Mouse (Mus musculus) liver, embryonic 16.5 days (tissue): ENCODE measurements around the gene Lmbrd2. TPM values are rescaled to one million over a fixed set of nuclear protein-coding genes. Genes with fewer than 3 reads are reported as not detected.
"Not testable (repeated sequence)": the region's sequence is repeated elsewhere in the genome, so short reads cannot be mapped to it uniquely, and the experiment has no call there.

Source experiments
- ATAC-seq: fragments of 200-750 bp; cut with Nextera tagmentation; 2 replicates; pipeline ENCODE4 v1.8.0; 2017; ENCODE audit warnings: low read depth, mild to moderate bottlenecking, moderate number of reproducible peaks, moderate library complexity
- H3K27ac ChIP-seq: fragments of 300-500 bp; sonication (generic); 2 replicates; pipeline ENCODE4 v1.5.1; 2014; ENCODE audit warnings: mild to moderate bottlenecking, low read length
- H3K27me3 ChIP-seq: fragments of 300-500 bp; sonication (generic); 2 replicates; pipeline ENCODE4 v1.6.1; 2014; ENCODE audit warnings: low read depth, low read length, mixed read lengths; ENCODE audit not compliant: control insufficient read depth, insufficient read depth
- H3K36me3 ChIP-seq: fragments of 300-500 bp; sonication (generic); 2 replicates; pipeline ENCODE4 v1.6.1; 2014; ENCODE audit warnings: mild to moderate bottlenecking; ENCODE audit not compliant: control insufficient read depth, insufficient read depth
- H3K4me1 ChIP-seq: fragments of 300-500 bp; sonication (generic); 2 replicates; pipeline ENCODE4 v1.6.1; 2014; ENCODE audit warnings: low read depth, low read length, mixed read lengths; ENCODE audit not compliant: control insufficient read depth
- H3K4me2 ChIP-seq: fragments of 300-500 bp; sonication (generic); 2 replicates; pipeline ENCODE4 v1.6.1; 2014; ENCODE audit warnings: low read depth, low read length, mixed read lengths
- H3K4me3 ChIP-seq: fragments of 300-500 bp; sonication (generic); 2 replicates; pipeline ENCODE4 v1.5.1; 2014; ENCODE audit warnings: low read depth, mild to moderate bottlenecking, low read length
- H3K9ac ChIP-seq: fragments of 300-500 bp; sonication (generic); 2 replicates; pipeline ENCODE4 v1.6.1; 2014; ENCODE audit warnings: low read depth, low read length
- H3K9me3 ChIP-seq: fragments of 300-500 bp; sonication (generic); replicated peaks from 2 replicates; pipeline ENCODE4 v1.6.1; 2016; ENCODE audit warnings: low read length; ENCODE audit not compliant: control insufficient read depth
- WGBS: fragments of 180-500 bp; shearing (Covaris S2); extraction: QIAGEN DNeasy Blood & Tissue Kit; methylation state at CpG from one replicate; pipeline ENCODE4 v1.1.7; 2014; ENCODE audit not compliant: insufficient replicate concordance; 5-methylcytosine and 5-hydroxymethylcytosine counted together
- polyA plus RNA-seq: library from polyadenylated mRNA; unstranded; fragments of >200 nt; fragmentation: Nextera tagmentation; extraction: Ambion mirVana; gene quantifications from 2 replicates; pipeline ENCODE4 v1.2.1, GENCODE M21; 2015

The Lmbrd2 gene
- polyA plus RNA-seq, 1 experiment from 2014 or later, result 1.9 TPM

DNA sequence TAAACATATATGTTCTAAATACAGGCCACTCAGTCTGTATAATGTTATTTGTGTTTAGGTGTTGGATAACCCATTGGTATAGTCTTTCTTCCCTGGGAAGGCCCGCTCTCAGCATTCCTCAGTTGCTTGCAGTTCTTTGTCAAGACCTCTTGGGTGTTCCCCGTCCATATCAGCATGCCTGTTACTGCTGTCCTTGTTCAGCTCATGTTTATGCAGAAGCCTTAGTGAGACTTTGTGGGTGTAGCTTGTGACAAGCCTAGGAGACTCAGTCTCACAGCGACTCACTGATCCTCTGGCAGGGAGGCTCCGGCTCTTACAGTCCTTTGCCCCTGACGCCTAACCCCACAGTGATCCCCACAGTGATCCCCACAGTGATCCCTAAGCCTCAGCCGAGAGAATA is 23.8 kb downstream of the Lmbrd2 start:
- H3K27me3 ChIP-seq, result no peaks in the 10 kb centered on the region
- 70% methylated on average over 6 of the region's 6 CpGs for WGBS
- no peak overlapping the region for H3K9ac ChIP-seq
- H3K4me3 ChIP-seq, result no peak overlapping the region
- no peaks in the 10 kb centered on the region; the same call in none of the 2 replicates for H3K36me3 ChIP-seq
- no peaks in the 10 kb centered on the region for H3K4me1 ChIP-seq
- H3K4me2 ChIP-seq, result no peak overlapping the region
- H3K9me3 ChIP-seq, result no peaks in the 10 kb centered on the region
- H3K27ac ChIP-seq, result no peak overlapping the region
- ATAC-seq, result no peak

DNA sequence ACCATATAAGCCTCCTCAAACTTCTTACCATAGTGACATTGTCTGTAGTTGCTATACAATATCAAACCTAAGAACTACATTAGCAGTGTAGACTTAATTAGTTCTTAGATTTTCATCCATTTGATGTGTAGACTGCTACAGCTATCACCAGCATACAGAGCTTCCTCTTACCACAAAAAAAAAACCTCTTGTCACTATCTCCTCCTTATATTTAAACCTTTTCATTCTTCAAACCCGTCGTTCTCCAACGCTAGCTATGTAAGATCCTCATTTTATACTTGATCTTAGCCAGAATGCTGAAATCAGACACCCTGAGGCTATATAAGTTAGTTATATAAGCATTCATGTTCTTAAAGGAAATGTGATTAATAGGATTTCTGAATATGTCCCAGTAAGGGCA is 36.7 kb downstream of the Lmbrd2 start:
- peaks cover 3% of the 10 kb centered on the region for H3K36me3 ChIP-seq
- no peaks in the 10 kb centered on the region for H3K9me3 ChIP-seq
- H3K27ac ChIP-seq, result no peak overlapping the region
- no peak overlapping the region for H3K9ac ChIP-seq
- no peak overlapping the region for H3K4me3 ChIP-seq
- H3K4me1 ChIP-seq, result no peaks in the 10 kb centered on the region
- no peak overlapping the region for H3K4me2 ChIP-seq
- no peaks in the 10 kb centered on the region for H3K27me3 ChIP-seq
- ATAC-seq, result no peak
- 42% methylated on average over 3 of the region's 3 CpGs for WGBS

DNA sequence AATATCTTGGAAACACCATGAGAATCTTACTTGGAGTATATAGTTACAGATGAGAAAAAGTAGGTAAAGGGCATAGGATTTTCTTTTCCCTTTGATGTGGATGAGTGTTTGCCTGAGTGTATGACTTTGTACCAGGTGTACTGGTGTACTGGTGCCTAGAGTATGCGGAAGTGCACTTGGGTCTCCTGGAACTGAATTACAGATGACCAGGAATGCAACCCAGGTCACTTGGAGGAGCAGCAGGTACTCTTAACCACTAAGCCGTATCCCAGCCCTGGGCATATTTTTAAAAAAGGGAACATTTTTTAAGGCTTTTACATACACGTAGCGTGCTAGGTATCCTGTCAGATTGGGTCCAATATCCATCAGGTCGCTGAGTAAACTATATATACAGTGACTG is 43.6 kb downstream of the Lmbrd2 start:
- no peak overlapping the region for H3K4me3 ChIP-seq
- 76% methylated on average over 5 of the region's 5 CpGs for WGBS
- no peaks in the 10 kb centered on the region for H3K4me1 ChIP-seq
- H3K36me3 ChIP-seq, result peaks cover 5% of the 10 kb centered on the region; the same call in 1 of the 2 replicates
- no peak overlapping the region for H3K9ac ChIP-seq
- no peak overlapping the region for H3K27ac ChIP-seq
- H3K9me3 ChIP-seq, result no peaks in the 10 kb centered on the region
- no peaks in the 10 kb centered on the region for H3K27me3 ChIP-seq
- no peak overlapping the region for H3K4me2 ChIP-seq
- no peak for ATAC-seq

DNA sequence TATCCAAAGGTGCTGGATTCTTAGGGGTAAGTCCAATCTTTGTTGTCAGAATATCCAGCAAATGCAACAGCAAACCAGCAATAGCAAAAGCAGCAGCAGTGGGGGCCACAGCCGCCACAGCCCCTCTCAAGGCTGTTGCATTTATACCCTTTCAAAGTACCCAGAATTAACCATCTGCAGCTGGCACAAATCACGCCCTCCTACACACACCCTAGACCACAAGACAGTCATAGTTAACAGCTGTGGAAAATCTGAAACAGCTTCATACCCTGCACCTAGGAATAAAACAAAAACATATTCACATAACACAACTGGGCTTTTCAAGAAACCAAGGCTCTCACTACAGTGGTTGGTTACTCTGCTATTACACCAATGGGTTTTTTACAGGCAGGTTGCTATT is 49.4 kb downstream of the Lmbrd2 start:
- Histone ChIP-seq H3K27ac (no peak overlapping the region), H3K9me3 (no peaks in the 10 kb centered on the region), H3K27me3 (no peaks in the 10 kb centered on the region), H3K9ac (no peak overlapping the region), H3K4me1 (no peaks in the 10 kb centered on the region), H3K36me3 (peaks cover 6% of the 10 kb centered on the region), H3K4me3 (no peak overlapping the region), H3K4me2 (no peak overlapping the region)
- ATAC-seq, result no peak
- 69% methylated on average over 2 of the region's 2 CpGs for WGBS

DNA sequence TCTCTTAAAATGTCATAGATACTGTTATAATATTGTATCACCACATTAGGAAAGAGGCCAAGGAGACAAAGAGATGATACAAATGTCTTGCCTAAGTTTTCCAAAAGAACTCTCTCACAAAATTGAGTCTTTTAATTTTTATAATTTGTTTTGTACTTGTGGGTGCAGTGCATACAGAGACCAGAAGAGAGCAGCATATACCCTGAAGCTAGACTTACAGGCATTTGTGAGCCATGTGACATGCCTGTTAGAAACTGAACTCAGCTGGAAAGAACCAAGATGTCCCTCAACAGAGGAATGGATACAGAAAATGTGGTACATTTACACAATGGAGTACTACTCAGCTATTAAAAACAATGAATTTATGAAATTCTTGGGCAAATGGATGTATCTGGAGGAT is 52.3 kb downstream of the Lmbrd2 start:
- H3K27ac ChIP-seq, H3K27me3 ChIP-seq, H3K9ac ChIP-seq, H3K4me2 ChIP-seq, H3K9me3 ChIP-seq, H3K4me3 ChIP-seq, H3K36me3 ChIP-seq, ATAC-seq, H3K4me1 ChIP-seq: not testable (repeated sequence)

DNA sequence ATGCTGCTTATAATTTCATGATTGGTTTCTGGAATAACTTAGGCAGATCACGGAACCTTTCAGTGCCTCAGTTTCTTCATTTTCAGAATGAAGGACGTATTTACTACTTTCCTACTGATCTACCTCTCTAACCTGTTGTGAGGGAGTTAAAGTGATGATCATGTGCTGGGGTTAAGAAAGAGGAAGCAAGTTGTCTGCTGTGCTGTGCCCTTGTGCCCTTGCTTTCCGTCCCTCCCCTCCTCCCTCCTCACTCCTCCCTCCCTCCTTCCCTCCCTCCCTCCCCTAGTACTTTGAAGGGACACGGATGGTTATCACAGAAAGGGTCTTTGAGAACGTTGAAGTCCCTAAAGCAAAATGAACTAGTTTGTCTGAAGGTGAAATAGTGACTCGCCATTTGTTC is 58.1 kb downstream of the Lmbrd2 start:
- peaks cover 3% of the 10 kb centered on the region for H3K36me3 ChIP-seq
- H3K4me3 ChIP-seq, result no peak overlapping the region
- no peaks in the 10 kb centered on the region for H3K27me3 ChIP-seq
- no peak overlapping the region for H3K27ac ChIP-seq
- H3K4me1 ChIP-seq, result no peaks in the 10 kb centered on the region
- no peaks in the 10 kb centered on the region for H3K9me3 ChIP-seq
- H3K4me2 ChIP-seq, result no peak overlapping the region
- no peak for ATAC-seq
- WGBS, result 39% methylated on average over 6 of the region's 6 CpGs
- no peak overlapping the region for H3K9ac ChIP-seq

DNA sequence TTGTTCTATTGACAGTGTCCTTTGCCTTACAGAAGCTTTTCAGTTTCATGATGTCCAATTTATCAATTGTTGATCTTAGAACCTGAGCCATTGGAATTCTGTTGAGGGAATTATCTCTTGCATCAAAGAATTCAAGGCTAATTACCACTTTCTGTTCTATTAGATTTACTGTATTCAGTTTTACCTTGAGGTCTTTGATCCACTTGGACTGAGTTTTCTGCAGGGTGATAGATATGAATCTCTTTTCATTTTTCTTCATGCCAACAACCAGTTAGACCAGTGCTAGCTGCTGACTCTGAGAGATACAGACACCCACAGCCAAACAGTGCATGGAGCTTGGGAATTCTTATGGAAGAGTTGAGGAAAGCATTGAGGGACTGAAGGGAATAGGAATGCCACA is 71.5 kb downstream of the Lmbrd2 start:
- no peak overlapping the region for H3K27ac ChIP-seq
- H3K27me3 ChIP-seq, result no peaks in the 10 kb centered on the region
- H3K4me1 ChIP-seq, result no peaks in the 10 kb centered on the region
- H3K4me3 ChIP-seq, result no peak overlapping the region
- H3K4me2 ChIP-seq, result no peak overlapping the region
- H3K9me3 ChIP-seq, result no peaks in the 10 kb centered on the region
- ATAC-seq, result no peak
- H3K36me3 ChIP-seq, result no peaks in the 10 kb centered on the region
- H3K9ac ChIP-seq, result no peak overlapping the region

DNA sequence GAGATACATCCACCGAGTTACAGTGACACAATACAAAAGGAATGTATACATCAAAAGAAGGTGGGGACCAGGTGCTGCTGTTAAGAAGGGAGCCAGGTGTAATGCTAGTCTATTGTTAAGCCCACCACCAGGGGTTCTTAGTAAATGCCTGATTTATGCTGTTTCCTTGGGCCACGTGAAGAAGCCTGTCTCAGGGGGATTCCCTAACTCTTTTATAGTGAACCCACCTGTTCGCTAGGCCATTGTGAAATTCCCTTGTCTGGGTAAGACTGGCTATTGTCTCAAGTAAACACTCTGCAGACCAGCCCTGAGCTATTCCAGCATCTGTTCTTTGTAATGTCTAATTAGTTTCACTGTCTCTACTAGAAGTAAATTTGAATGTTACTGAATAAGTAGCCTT is 72.7 kb downstream of the Lmbrd2 start:
- not testable (repeated sequence) for H3K27ac ChIP-seq, H3K36me3 ChIP-seq, H3K4me3 ChIP-seq, H3K9ac ChIP-seq, ATAC-seq, H3K27me3 ChIP-seq, H3K4me2 ChIP-seq, H3K9me3 ChIP-seq, H3K4me1 ChIP-seq
- 45% methylated on average over 3 of the region's 3 CpGs for WGBS

DNA sequence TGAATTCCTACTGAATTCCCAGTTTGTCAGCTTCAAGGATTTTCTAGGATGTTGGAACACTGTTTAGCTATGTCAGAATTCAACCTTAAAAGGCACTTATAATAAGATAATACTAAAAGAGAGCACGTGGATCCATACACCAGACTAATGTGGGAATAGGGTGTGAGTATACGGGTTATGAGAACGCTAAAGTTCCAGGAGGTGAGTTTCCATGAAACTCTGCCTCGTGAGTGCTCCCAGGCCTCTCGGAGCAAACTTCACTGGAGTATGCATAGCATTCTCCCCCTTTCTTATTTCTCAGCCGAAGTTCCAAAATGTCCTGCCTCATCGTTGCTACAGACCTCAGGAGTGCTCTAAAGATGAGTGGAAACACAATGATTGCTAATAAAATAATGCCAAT is 73.1 kb downstream of the Lmbrd2 start:
- H3K4me1 ChIP-seq, H3K27me3 ChIP-seq, H3K27ac ChIP-seq, H3K4me3 ChIP-seq, ATAC-seq, H3K9me3 ChIP-seq, H3K36me3 ChIP-seq, H3K9ac ChIP-seq, H3K4me2 ChIP-seq: not testable (repeated sequence)
- WGBS, result 73% methylated on average over 7 of the region's 7 CpGs

DNA sequence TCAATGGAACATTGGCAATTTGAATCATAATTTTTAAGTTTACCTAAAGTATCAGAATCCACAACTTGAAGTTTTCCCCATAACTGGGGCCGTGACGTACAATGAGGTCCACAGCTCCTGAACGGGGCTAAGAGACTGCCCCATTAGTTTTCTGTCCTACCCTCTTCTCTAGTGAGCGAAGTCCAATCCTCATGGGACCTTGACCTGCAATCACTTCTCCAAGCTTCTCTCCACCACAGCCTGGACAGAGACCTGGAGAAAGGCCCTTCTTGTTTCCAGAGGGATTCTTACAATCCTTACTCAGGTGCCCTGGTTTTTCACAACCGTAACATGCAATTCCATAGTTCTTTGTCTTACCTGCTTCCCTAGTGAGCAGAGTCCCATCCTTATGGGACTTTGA is 76.1 kb downstream of the Lmbrd2 start:
- no peak for ATAC-seq

More for the DNA sequence above, 76.1 kb downstream of the Lmbrd2 start:
- H3K4me3 ChIP-seq, result no peak overlapping the region
- WGBS, result 73% methylated on average over 5 of the region's 5 CpGs
- H3K27ac ChIP-seq, result no peak overlapping the region
- H3K36me3 ChIP-seq, result no peaks in the 10 kb centered on the region
- no peaks in the 10 kb centered on the region for H3K4me1 ChIP-seq
- H3K9ac ChIP-seq, result no peak overlapping the region
- no peaks in the 10 kb centered on the region for H3K27me3 ChIP-seq
- H3K4me2 ChIP-seq, result no peak overlapping the region
- no peaks in the 10 kb centered on the region for H3K9me3 ChIP-seq
